Mouse (Mus musculus) CH12F3 (cell line): Measurements from ENCODE around the gene Tbcd.

Experiments used
- in situ Hi-C: fragments of 300-500 bp; cut with MboI; formaldehyde crosslinking; loops from 2 replicates; pipeline ENCODE4 v1.14.3; 2020; ENCODE audit warnings: low sequenced_read_pairs

Tbcd gene

GRCm38 (mm10) chr11:121529747-121530146 is 78.0 kb downstream of the Tbcd start:
- in situ Hi-C loops: no loop called here

- in situ Hi-C loops: no loop called here
Observed at GRCm38 (mm10) chr11:121536528-121536927, 84.8 kb downstream of the Tbcd start.

- in situ Hi-C loops: no loop called here
Observed at GRCm38 (mm10) chr11:121542471-121542870, 90.7 kb downstream of the Tbcd start.

DNA sequence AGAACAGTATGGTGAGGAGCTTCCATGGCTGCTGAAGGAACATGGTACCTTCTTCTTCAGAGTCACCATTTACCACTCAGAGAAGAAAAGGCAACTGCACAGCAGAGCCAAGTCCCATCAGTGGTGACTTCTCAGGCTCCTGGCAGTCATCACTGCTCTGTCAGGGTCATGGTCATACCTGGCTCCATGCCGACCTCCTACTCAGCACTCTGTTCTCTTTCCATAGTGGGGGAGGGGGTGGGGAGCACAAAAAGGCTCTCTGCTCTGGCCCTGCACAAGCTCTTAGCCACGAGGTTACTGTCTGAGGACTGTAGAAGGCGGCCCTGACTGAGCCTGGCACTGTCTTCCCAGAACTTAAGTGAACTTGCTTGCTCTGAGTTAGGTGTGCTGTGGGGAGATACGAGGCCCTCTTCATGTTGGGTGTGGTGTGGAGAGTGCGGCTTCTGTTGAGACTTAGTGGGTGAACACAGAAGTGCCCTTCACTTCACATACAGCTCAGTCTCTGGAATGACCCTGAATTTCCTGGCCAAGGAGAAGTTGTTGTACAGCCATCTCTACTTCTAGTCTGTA is 91.6 kb downstream of the Tbcd start:
- in situ Hi-C loops: no loop called here

GRCm38 (mm10) chr11:121543922-121544321 is 92.2 kb downstream of the Tbcd start:
- in situ Hi-C loops: no loop called here

- in situ Hi-C loops: no loop called here
Observed at GRCm38 (mm10) chr11:121544755-121545397, 93.1 kb downstream of the Tbcd start.

- in situ Hi-C loops: no loop called here
Observed at GRCm38 (mm10) chr11:121545398-121546034, 93.8 kb downstream of the Tbcd start.

GRCm38 (mm10) chr11:121547234-121547633 is 95.5 kb downstream of the Tbcd start:
- in situ Hi-C loops: no loop called here

- in situ Hi-C loops: no loop called here
Observed at GRCm38 (mm10) chr11:121547925-121548324, 96.2 kb downstream of the Tbcd start.

DNA sequence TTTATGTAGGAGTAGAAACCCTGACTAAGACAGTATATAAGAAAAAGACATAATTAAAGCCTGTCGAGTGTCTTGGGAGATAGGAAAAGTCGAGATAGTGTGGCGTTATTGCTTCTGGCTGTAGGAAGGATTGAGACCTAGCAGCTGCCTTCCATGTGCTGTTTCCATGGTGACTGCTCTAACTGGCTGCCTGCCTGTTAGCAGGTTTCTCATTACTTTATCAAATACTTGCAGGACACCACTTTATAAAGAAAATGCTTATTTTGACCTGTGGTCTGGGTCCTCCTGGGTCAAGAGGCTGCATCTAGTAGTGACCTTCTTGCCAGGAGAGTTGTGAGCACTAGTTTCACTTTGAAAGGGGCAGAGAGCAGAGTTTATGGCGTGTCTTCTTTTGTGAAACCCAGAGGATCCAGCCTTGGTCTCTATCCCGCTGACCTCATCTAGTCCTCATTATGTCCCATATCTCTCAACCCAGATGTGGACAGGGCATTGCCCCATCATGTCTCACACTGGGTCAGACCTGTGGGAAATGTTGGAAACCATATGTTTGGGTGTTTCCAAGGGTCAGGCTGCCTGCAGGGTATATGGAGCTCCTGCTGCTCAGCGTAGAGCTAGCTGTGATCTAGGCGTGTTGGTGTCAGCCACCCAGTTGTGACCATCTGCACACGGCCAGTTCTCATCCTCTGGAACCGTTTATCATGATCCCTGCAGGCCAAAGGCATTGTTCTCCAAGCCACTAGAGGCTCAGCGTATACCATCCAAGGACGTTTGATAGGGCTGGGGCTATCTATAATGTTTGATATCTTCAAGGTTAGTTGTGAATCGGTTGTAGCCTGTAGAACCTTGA is 97.5 kb downstream of the Tbcd start:
- in situ Hi-C loops: no loop called here

DNA sequence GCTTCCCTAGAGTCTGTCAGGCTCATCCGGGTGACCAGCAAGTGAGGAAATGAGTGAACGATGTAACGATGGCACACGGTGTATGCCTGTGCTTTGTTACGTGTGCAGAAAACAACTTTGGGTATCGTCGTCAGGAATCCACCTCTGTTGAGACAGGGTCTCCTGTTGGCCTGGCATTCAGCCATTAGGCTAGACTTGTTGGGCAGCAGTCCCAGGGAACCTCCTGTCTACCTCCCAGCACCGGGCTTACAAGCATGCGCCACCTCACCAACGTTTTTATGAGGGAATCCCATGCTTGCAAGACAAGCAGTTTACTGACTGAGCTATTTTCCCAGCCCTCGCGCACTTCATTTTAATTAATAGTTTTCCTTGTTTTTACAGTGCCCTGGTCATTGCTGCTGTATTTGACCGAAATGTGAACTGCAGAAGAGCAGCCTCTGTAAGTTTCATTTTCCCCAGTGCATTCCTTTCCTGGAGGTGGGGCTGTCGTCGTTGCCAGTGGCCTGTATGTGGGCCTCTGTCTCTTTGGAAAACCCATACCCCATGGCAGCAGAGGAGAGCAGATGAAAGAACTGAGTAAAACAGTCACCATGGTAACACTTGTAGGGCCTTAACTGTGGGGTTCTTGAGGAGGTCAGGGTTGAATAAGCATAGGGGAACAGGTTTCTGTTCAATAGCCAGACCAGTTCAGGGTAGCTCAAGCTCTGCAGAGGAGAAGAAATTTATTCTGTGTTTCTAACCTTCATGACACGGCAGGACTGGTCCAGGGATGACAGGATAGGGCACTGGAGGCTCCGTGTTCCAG is 98.3 kb downstream of the Tbcd start:
- in situ Hi-C loops: no loop called here

DNA sequence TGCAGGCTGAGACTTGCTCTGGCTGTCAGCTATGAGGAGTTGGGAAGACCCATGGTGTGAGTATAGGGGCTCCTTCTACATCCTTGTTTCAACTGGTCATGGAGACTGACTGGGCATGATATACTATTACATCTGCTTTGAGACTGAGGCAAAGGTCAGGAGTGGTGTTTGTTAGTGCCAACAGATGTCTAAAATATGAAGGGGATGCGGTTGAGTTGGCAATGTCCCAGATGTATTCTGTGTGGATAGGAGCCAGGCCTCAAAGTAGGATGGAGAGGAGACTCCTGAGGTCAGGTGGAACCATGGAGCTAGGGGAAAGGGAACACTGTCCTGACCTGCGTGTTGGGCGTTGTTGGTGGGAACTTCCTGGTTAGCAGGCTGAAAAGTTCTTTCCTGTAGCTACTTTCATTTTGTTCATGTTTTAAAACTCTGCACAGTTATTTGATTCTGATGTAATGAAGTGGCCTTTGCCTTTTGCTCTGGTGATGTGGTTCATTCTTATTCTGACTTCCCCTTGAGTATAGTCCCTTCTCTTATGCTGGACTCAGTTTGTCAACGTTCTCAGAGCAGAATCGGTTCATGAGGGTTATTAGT is 99.6 kb downstream of the Tbcd start:
- in situ Hi-C loops: no loop called here

DNA sequence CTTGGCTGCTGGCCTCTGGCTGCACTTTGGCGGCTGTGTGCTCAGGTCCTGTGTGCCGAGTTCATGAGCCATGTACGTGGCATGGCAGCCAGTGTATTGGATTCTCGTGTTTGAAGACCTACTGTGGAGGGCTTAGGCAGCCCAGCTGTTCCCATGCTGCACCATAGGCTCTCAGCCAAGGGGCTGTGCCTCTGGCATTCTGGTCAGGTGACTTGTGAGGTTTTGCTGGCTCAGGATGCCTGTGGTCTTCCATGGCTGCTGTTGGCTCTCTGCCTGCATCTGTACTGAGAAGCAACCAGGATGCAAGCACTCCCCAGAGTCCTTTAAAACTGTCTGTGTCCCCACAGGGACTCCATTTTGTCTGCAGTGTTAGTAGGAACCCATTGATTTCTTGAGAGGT is 100.4 kb downstream of the Tbcd start:
- in situ Hi-C loops: no loop called here

GRCm38 (mm10) chr11:121552846-121553457 is 101.2 kb downstream of the Tbcd start:
- in situ Hi-C loops: no loop called here

- in situ Hi-C loops: no loop called here
Observed at GRCm38 (mm10) chr11:121553458-121553857, 101.7 kb downstream of the Tbcd start.

DNA sequence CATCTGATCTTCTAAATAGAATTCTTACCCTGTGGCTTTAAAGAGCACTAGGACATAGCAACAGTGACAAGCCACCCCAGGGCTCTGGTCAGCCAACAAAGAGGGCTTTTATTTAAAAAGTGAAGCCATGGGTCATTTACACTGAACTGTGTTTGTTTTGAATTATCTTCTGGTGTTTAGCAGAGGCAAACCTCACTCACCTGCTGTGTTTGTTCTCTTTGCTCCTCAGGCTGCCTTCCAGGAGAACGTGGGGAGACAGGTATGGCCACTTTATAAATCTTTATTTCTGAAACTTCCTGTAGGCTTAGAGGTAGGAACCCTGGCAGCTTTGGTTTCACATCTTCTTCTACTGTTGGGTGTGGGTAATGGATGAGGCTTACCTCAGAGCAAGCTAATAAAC is 105.0 kb downstream of the Tbcd start:
- in situ Hi-C loops: no loop called here

DNA sequence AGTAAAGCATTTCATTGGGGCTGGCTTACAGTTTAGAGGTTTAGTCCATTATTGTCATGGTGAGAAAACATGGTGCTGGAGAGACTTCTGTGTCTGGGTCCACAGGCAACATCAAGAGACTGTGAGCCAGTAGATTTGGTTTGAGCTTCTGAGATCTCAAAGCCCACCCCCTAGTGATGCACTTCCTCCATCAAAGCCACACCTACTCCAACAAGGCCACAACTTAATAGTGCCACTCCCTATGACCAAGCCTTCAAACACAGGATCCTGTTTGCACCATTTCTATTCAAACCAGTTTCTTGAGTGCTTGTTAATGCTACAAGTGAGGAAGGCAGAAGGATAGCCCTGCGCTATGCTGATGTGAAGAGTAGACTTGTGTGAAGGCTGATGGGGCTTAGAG is 106.2 kb downstream of the Tbcd start:
- in situ Hi-C loops: no loop called here

DNA sequence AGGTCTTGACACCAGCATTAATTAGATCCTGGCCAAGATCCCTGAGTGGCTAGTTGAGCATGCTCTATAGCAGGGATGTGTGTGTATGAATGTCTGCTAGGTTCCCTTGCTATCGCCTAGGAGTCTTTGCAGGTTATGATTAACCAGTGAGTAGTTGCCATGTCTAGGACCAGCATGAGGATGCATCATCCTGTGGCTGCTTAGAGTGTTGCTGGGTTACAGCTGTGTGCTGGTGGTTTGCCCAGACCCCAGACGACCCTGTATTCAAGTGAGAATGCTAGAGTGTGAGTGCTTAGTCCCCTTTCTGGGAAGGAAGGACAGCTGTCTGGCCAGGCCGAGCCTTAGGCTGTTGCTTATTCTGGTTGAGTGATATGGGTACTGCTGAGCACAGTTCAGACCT is 106.8 kb downstream of the Tbcd start:
- in situ Hi-C loops: no loop called here

DNA sequence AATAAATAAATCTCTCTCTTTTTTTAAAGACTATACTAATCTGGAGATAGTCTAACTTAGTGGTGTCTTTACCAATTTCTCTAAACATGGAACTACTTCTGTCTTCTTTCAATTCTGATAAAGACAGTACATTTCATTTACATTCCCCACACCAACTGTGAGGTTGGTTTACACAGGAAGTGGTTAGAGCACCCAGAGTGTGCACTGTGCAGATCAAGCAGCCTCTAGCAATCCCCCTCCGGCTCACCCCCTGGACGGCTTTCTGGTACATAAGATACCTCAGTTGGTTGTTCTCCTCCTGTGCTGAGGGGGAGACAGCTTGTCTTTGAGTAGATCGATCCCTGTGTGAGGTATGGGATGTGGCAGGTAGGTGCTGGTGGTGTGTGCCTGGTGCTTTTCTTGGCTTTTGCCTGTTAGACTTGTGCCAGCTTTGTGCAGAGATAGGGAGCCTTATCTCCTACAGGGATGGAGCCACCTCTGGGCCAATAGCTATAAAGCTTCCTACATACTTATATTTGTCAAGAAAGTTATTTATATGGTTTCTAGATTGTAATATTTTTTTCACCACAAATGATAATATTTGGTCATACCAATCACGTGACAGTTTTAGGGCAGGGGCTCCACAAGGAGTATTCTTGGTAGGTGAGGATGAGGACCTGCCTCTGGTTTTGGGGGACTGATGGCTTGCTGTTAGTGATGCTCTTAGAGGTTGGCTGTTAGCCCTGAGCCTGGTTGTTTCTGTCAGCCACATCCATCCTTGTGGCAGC is 108.0 kb downstream of the Tbcd start:
- in situ Hi-C loops: no loop called here
